Mouse (Mus musculus) cortical plate, adult 2 months (tissue): ENCODE results near the gene Qser1.
"Not testable (repeated sequence)": the region's sequence is repeated elsewhere in the genome, so short reads cannot be mapped to it uniquely, and the experiment has no call there.

Experiments used
- CTCF ChIP-seq: fragments of 200-500 bp; IDR thresholded peaks from 2 replicates; pipeline ENCODE4 v1.5.1; 2011; ENCODE audit warnings: mild to moderate bottlenecking, control low read depth, low read length; ENCODE audit not compliant: insufficient read depth; ENCODE audit errors: extremely low read depth
- POLR2A ChIP-seq: fragments of 200-500 bp; IDR thresholded peaks from 2 replicates; pipeline ENCODE4 v1.6.1; 2011; ENCODE audit warnings: mild to moderate bottlenecking, low read length, control low read depth; ENCODE audit not compliant: insufficient read depth; ENCODE audit errors: extremely low read depth

DNA sequence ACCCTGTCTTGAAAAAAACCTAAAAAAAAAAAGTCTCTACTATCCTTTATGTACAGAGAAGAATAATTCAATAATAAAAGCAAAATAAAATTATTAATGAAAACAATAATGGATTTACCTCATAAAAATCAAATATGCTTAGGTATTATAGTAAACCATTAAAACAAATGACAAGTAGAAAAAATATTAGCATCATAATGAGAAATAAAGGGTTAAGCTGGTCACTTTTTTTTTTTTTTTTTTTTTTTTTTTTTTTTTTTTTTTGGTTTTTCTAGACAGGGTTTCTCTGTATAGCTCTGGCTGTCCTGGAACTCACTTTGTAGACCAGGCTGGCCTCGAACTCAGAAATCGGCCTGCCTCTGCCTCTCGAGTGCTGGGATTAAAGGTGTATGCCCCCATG lies 41.5 kb upstream of the Qser1 start:
- not testable (repeated sequence) for TF ChIP-seq CTCF, POLR2A
